Mouse (Mus musculus) MEL (cell line): ENCODE measurements around the gene Htr2b. TPM values are rescaled to one million over a fixed set of nuclear protein-coding genes. Genes with fewer than 3 reads are reported as not detected.

ENCODE experiments used
- DNase-seq: peaks from one replicate; pipeline ENCODE4 v3.0.0; 2011; ENCODE audit warnings: low read depth, low spot score
- H3K27ac ChIP-seq: 2 replicates; pipeline ENCODE4 v1.5.1; 2012; ENCODE audit warnings: low read depth, mild to moderate bottlenecking, control low read depth, low read length, moderate library complexity; ENCODE audit not compliant: control insufficient read depth
- H3K27me3 ChIP-seq, 2 experiments: fragments of 150-350 bp in 1 of 2; sonication (generic) in 1 of 2; 2 replicates each; pipeline ENCODE4 v1.6.1; 2012; ENCODE audit warnings: low read length in 2 of 2, mild to moderate bottlenecking in 2 of 2, improper control_type of control experiment in 1 of 2, moderate library complexity in 1 of 2; ENCODE audit not compliant: insufficient read depth in 2 of 2, control insufficient read depth in 1 of 2
- H3K36me3 ChIP-seq, 2 experiments: 2 replicates each; pipeline ENCODE4 v1.6.1; 2012 to 2014; ENCODE audit warnings: low read length in 2 of 2, improper control_type of control experiment in 1 of 2, inconsistent platforms in 1 of 2, mild to moderate bottlenecking in 1 of 2; ENCODE audit not compliant: insufficient read depth in 2 of 2, control insufficient read depth in 1 of 2
- H3K4me1 ChIP-seq, 2 experiments: fragments of 150-350 bp in 1 of 2; sonication (generic) in 1 of 2; 2 replicates each; pipeline ENCODE4 v1.6.1; 2012; ENCODE audit warnings: low read length in 2 of 2, improper control_type of control experiment in 1 of 2, mild to moderate bottlenecking in 1 of 2; ENCODE audit not compliant: insufficient read depth in 2 of 2, control insufficient read depth in 1 of 2
- H3K4me3 ChIP-seq, 2 experiments: fragments of 150-350 bp in 1 of 2; sonication (generic) in 1 of 2; 2 replicates each; pipeline ENCODE4 v1.5.1; 2012; ENCODE audit warnings: low read depth in 2 of 2, low read length in 2 of 2, mild to moderate bottlenecking in 2 of 2, moderate library complexity in 2 of 2, control low read depth in 1 of 2, improper control_type of control experiment in 1 of 2; ENCODE audit not compliant: control insufficient read depth in 1 of 2, insufficient read depth in 1 of 2
- H3K79me2 ChIP-seq: 2 replicates; pipeline ENCODE4 v1.6.1; 2012; ENCODE audit warnings: mild to moderate bottlenecking, low read length, moderate library complexity; ENCODE audit not compliant: control insufficient read depth, poor library complexity, insufficient read depth
- H3K9ac ChIP-seq: 2 replicates; pipeline ENCODE4 v1.6.1; 2012; ENCODE audit warnings: low read depth, mild to moderate bottlenecking, control low read depth, low read length, moderate library complexity; ENCODE audit not compliant: control insufficient read depth, poor library complexity, severe bottlenecking
- H3K9me3 ChIP-seq: fragments of 150-350 bp; sonication (generic); replicated peaks from 2 replicates; pipeline ENCODE4 v1.6.1; 2012; ENCODE audit warnings: mild to moderate bottlenecking, low read length, improper control_type of control experiment, moderate library complexity; ENCODE audit not compliant: insufficient read depth
- BHLHE40 ChIP-seq: IDR thresholded peaks from 2 replicates; pipeline ENCODE4 v1.6.1; 2012; ENCODE audit warnings: low read depth, mild to moderate bottlenecking, inconsistent platforms, low read length, improper control_type of control experiment, borderline replicate concordance
- CHD1 ChIP-seq: IDR thresholded peaks from 2 replicates; pipeline ENCODE4 v1.6.1; 2012; ENCODE audit warnings: low read depth, mild to moderate bottlenecking, inconsistent platforms, low read length, improper control_type of control experiment
- CHD2 ChIP-seq: IDR thresholded peaks from 2 replicates; pipeline ENCODE4 v1.6.1; 2011; ENCODE audit warnings: low read length, improper control_type of control experiment
- CTCF ChIP-seq, 3 experiments: IDR thresholded peaks in 2 of 3; conservative IDR thresholded peaks in 1 of 3; 2 replicates each; pipeline ENCODE4 v1.5.1; 2011 to 2012; ENCODE audit warnings: low read length in 3 of 3, low read depth in 2 of 3, mild to moderate bottlenecking in 2 of 3, improper control_type of control experiment in 1 of 3, inconsistent platforms in 1 of 3, mixed read lengths in 1 of 3, moderate library complexity in 1 of 3; ENCODE audit not compliant: control insufficient read depth in 1 of 3, insufficient read depth in 1 of 3, poor library complexity in 1 of 3, severe bottlenecking in 1 of 3
- ELF1 ChIP-seq: IDR thresholded peaks from 2 replicates; pipeline ENCODE4 v1.6.1; 2014; ENCODE audit warnings: low read depth, mild to moderate bottlenecking, inconsistent platforms, low read length, improper control_type of control experiment, moderate library complexity
- EP300 ChIP-seq, 2 experiments: IDR thresholded peaks; 2 replicates each; pipeline ENCODE4 v1.6.1; 2011; ENCODE audit warnings: improper control_type of control experiment in 2 of 2, low read length in 2 of 2, low read depth in 1 of 2, mild to moderate bottlenecking in 1 of 2
- GABPA ChIP-seq: IDR thresholded peaks from 2 replicates; pipeline ENCODE4 v1.6.1; 2012; ENCODE audit warnings: low read depth, mild to moderate bottlenecking, inconsistent platforms, low read length, improper control_type of control experiment, moderate library complexity
- HCFC1 ChIP-seq: IDR thresholded peaks from 2 replicates; pipeline ENCODE4 v1.6.1; 2012; ENCODE audit warnings: low read depth, mild to moderate bottlenecking, inconsistent platforms, low read length, improper control_type of control experiment, moderate library complexity
- JUND ChIP-seq: IDR thresholded peaks from 2 replicates; pipeline ENCODE4 v1.6.1; 2011; ENCODE audit warnings: low read depth, mild to moderate bottlenecking, improper control_type of control experiment, low read length
- MAFK ChIP-seq: IDR thresholded peaks from 2 replicates; pipeline ENCODE4 v1.6.1; 2011; ENCODE audit warnings: low read depth, mild to moderate bottlenecking, low read length, improper control_type of control experiment, borderline replicate concordance
- MAX ChIP-seq: IDR thresholded peaks from 2 replicates; pipeline ENCODE4 v1.6.1; 2011; ENCODE audit warnings: low read length, improper control_type of control experiment
- MAZ ChIP-seq: IDR thresholded peaks from 2 replicates; pipeline ENCODE4 v1.6.1; 2012; ENCODE audit warnings: low read depth, mild to moderate bottlenecking, inconsistent platforms, low read length, improper control_type of control experiment
- MEF2A ChIP-seq: IDR thresholded peaks from 2 replicates; pipeline ENCODE4 v1.6.1; 2014; ENCODE audit warnings: low read depth, mild to moderate bottlenecking, inconsistent platforms, low read length, improper control_type of control experiment; ENCODE audit not compliant: poor library complexity, insufficient replicate concordance, severe bottlenecking; ENCODE audit errors: extremely low read depth
- MXI1 ChIP-seq: IDR thresholded peaks from 2 replicates; pipeline ENCODE4 v1.6.1; 2011; ENCODE audit warnings: mild to moderate bottlenecking, low read depth, low read length, improper control_type of control experiment
- MYC ChIP-seq: IDR thresholded peaks from 2 replicates; pipeline ENCODE4 v1.6.1; 2011; ENCODE audit warnings: low read depth, mild to moderate bottlenecking, low read length, improper control_type of control experiment, moderate library complexity
- NELFE ChIP-seq: IDR thresholded peaks from 2 replicates; pipeline ENCODE4 v1.6.1; 2011; ENCODE audit warnings: low read depth, low read length, improper control_type of control experiment
- NRF1 ChIP-seq: IDR thresholded peaks from 2 replicates; pipeline ENCODE4 v1.6.1; 2014; ENCODE audit warnings: low read depth, mild to moderate bottlenecking, inconsistent platforms, low read length, improper control_type of control experiment, moderate library complexity; ENCODE audit not compliant: poor library complexity, insufficient read depth, severe bottlenecking
- POLR2A ChIP-seq, 2 experiments: IDR thresholded peaks; 2 replicates each; pipeline ENCODE4 v1.6.1; 2011 to 2012; ENCODE audit warnings: low read length in 2 of 2, mild to moderate bottlenecking in 2 of 2, control low read depth in 1 of 2, improper control_type of control experiment in 1 of 2, low read depth in 1 of 2, moderate library complexity in 1 of 2; ENCODE audit not compliant: control insufficient read depth in 1 of 2, insufficient read depth in 1 of 2, poor library complexity in 1 of 2
- POLR2AphosphoS2 ChIP-seq: IDR thresholded peaks from 2 replicates; pipeline ENCODE4 v1.6.1; 2011; ENCODE audit warnings: low read length, improper control_type of control experiment
- RCOR1 ChIP-seq: IDR thresholded peaks from 2 replicates; pipeline ENCODE4 v1.6.1; 2012; ENCODE audit warnings: low read depth, mild to moderate bottlenecking, inconsistent platforms, low read length, improper control_type of control experiment
- SIN3A ChIP-seq: IDR thresholded peaks from 2 replicates; pipeline ENCODE4 v1.6.1; 2012; ENCODE audit warnings: low read length, improper control_type of control experiment, inconsistent platforms
- TAL1 ChIP-seq: IDR thresholded peaks from 2 replicates; pipeline ENCODE4 v1.6.1; 2012; ENCODE audit warnings: mild to moderate bottlenecking, inconsistent platforms, low read length, moderate library complexity, mixed read lengths
- TBP ChIP-seq: IDR thresholded peaks from 2 replicates; pipeline ENCODE4 v1.8.0; 2011; ENCODE audit warnings: low read depth, low read length, improper control_type of control experiment
- TCF12 ChIP-seq: IDR thresholded peaks from 2 replicates; pipeline ENCODE4 v1.6.1; 2014; ENCODE audit warnings: low read depth, mild to moderate bottlenecking, inconsistent platforms, low read length, improper control_type of control experiment, moderate library complexity
- UBTF ChIP-seq: IDR thresholded peaks from 2 replicates; pipeline ENCODE4 v1.6.1; 2012; ENCODE audit warnings: low read depth, mild to moderate bottlenecking, inconsistent platforms, low read length, improper control_type of control experiment, moderate library complexity, borderline replicate concordance; ENCODE audit not compliant: insufficient read depth
- USF2 ChIP-seq, 2 experiments: IDR thresholded peaks; 2 replicates each; pipeline ENCODE4 v1.6.1; 2011 to 2012; ENCODE audit warnings: improper control_type of control experiment in 2 of 2, low read length in 2 of 2, borderline replicate concordance in 1 of 2, inconsistent platforms in 1 of 2, low read depth in 1 of 2, mild to moderate bottlenecking in 1 of 2; ENCODE audit not compliant: insufficient read depth in 1 of 2
- ZC3H11A ChIP-seq: IDR thresholded peaks from 2 replicates; pipeline ENCODE4 v1.6.1; 2012; ENCODE audit warnings: low read depth, mild to moderate bottlenecking, inconsistent platforms, low read length, improper control_type of control experiment
- ZKSCAN1 ChIP-seq: IDR thresholded peaks from 2 replicates; pipeline ENCODE4 v1.6.1; 2012; ENCODE audit warnings: low read depth, mild to moderate bottlenecking, inconsistent platforms, low read length, improper control_type of control experiment, moderate library complexity
- ZMIZ1 ChIP-seq: IDR thresholded peaks from 2 replicates; pipeline ENCODE4 v1.6.1; 2012; ENCODE audit warnings: low read depth, mild to moderate bottlenecking, inconsistent platforms, low read length, improper control_type of control experiment, moderate library complexity
- ZNF384 ChIP-seq: IDR thresholded peaks from 2 replicates; pipeline ENCODE4 v1.6.1; 2012; ENCODE audit warnings: low read depth, mild to moderate bottlenecking, inconsistent platforms, low read length, improper control_type of control experiment
- polyA plus RNA-seq, 2 experiments: library from polyadenylated mRNA; stranded (reverse) in 1 of 2; unstranded in 1 of 2; fragments of >175 nt in 1 of 2; fragments of >200 nt in 1 of 2; gene quantifications; 2 replicates each; pipeline versions ENCODE4 v1.2.1 to v1.2.4; 2012; ENCODE audit warnings: low replicate concordance in 2 of 2, low read depth in 1 of 2; ENCODE audit not compliant: insufficient read length in 2 of 2, insufficient read depth in 1 of 2, missing spikeins in 1 of 2
- total RNA-seq: library from RNA; depleted of rRNA; stranded (reverse); fragments of 300-350 nt; gene quantifications from 2 replicates; pipeline ENCODE4 v1.2.3, GENCODE M21; 2012

The Htr2b gene
- total and polyA plus RNA-seq, 3 experiments = 0.15 to 0.22 TPM; not detected in 1

DNA sequence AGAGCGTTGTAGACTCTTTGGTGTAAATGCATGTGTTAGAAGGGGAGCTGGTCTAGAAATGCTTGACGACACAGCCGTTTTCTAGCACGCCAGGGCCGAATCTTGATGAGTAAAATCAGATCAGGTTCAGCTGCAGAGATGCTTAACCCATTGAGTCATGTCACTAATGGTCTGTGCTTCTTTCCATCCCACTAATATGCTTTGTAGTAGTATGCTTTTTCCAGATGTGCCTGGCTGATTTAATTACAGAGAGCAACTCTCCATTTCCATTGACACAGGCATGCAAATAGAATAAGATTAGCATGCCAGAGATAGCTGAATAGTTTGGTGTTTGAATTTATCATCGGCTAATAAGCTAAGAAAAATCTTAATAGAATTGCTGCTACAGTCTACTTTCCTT lies 23.5 kb upstream of the Htr2b start:
- Histone ChIP-seq H3K4me3 (no peak overlapping the region), H3K9ac (no peak overlapping the region), H3K79me2 (no peaks in the 10 kb centered on the region), H3K27ac (no peak overlapping the region), H3K9me3 (no peaks in the 10 kb centered on the region), H3K36me3 (peaks cover 0 to 39% of the 10 kb centered on the region in 2 experiments; a peak in 2 of 4 replicates), H3K27me3 (no peaks in the 10 kb centered on the region), H3K4me1 (no peaks in the 10 kb centered on the region)
- DNase-seq = no peak
- no peak for TF ChIP-seq MXI1
- no peak for TF ChIP-seq ELF1
- TF ChIP-seq TCF12 = no peak
- TF ChIP-seq MAZ = no peak
- TF ChIP-seq UBTF = no peak
- no peak for TF ChIP-seq GABPA
- TF ChIP-seq TBP = no peak
- no peak for TF ChIP-seq MEF2A
- no peak for TF ChIP-seq CHD1
- no peak for TF ChIP-seq POLR2A (IDR thresholded peaks at IDR 0.05; ENCODE audit: control insufficient read depth in 1 of 2, insufficient read depth in 1 of 2, low read depth in 1 of 2, low read length in 2 of 2, poor library complexity in 1 of 2)
- TF ChIP-seq MAX = no peak
- TF ChIP-seq SIN3A = no peak
- no peak for TF ChIP-seq POLR2AphosphoS2
- TF ChIP-seq ZMIZ1 = no peak
- no peak for TF ChIP-seq JUND
- TF ChIP-seq HCFC1 = no peak
- no peak for TF ChIP-seq TAL1
- TF ChIP-seq RCOR1 = no peak

DNA sequence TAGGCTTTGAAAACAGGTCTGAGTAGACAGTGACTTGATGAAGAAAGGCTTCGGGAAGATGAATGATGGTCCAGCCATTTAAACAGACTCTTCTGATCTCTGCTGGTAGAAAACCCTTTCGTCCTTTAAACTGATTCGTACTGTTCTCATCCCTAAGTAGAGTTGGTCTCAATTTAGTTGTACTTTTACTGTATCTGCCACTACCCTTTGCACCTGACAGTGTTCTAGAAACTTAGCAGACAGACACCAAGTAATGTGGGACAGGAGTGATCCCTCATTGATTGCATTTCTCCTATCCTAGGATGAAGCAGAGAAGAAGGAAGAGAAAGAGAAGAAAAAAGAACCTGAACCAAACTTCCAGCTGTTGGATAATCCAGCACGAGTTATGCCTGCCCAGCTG lies 21.6 kb upstream of the Htr2b start, which contains the start of gene Gm21972:
TSS of gene Gm21972 (plus strand) at position 301 of the 400 bp plus-strand sequence.
- TF ChIP-seq GABPA (no peak), POLR2A (IDR thresholded peaks at IDR 0.05; ENCODE audit: control insufficient read depth in 1 of 2, insufficient read depth in 1 of 2, low read depth in 1 of 2, low read length in 2 of 2, poor library complexity in 1 of 2) (no peak), JUND (no peak), MXI1 (no peak), NRF1 (no peak), CTCF (IDR thresholded peaks at IDR 0.05 in 2 of 3, conservative IDR thresholded peaks at IDR 0.05 in 1 of 3; ENCODE audit: control insufficient read depth in 1 of 3, insufficient read depth in 1 of 3, low read depth in 2 of 3, low read length in 3 of 3, poor library complexity in 1 of 3, severe bottlenecking in 1 of 3) (no peak), CHD2 (no peak), ELF1 (no peak), NELFE (no peak), BHLHE40 (no peak), TCF12 (no peak), ZNF384 (no peak), USF2 (IDR thresholded peaks at IDR 0.05; ENCODE audit: borderline replicate concordance in 1 of 2, insufficient read depth in 1 of 2, low read depth in 1 of 2, low read length in 2 of 2) (no peak), ZC3H11A (no peak), RCOR1 (no peak), EP300 (IDR thresholded peaks at IDR 0.05; ENCODE audit: low read depth in 1 of 2, low read length in 2 of 2) (no peak), UBTF (no peak), MYC (no peak), ZKSCAN1 (no peak), MAFK (no peak)
- TF ChIP-seq, all 39 proteins: peak for 0
- H3K79me2 ChIP-seq = no peaks in the 10 kb centered on the region
- no peaks in the 10 kb centered on the region for H3K27me3 ChIP-seq
- H3K9ac ChIP-seq = no peak within 1 kb of the TSS
- no peak for DNase-seq
- H3K4me1 ChIP-seq = no peaks in the 10 kb centered on the region
- no peak within 1 kb of the TSS for H3K4me3 ChIP-seq
- no peak within 1 kb of the TSS for H3K27ac ChIP-seq
- no peaks in the 10 kb centered on the region for H3K9me3 ChIP-seq
- peaks cover 0 to 48% of the 10 kb centered on the region in 2 experiments; a peak in 2 of 4 replicates for H3K36me3 ChIP-seq
